Mouse (Mus musculus) MEL (cell line): Measurements from ENCODE around the gene Fut8. TPM values are rescaled to one million over a fixed set of nuclear protein-coding genes. Genes with fewer than 3 reads are reported as not detected.
A peak's percentile ranks its signal among the peaks of the same experiment; 100 is the strongest.

ENCODE experiments used
- DNase-seq: peaks from one replicate; pipeline ENCODE4 v3.0.0; 2011; ENCODE audit warnings: low read depth, low spot score
- H3K27ac ChIP-seq: 2 replicates; pipeline ENCODE4 v1.5.1; 2012; ENCODE audit warnings: low read depth, mild to moderate bottlenecking, control low read depth, low read length, moderate library complexity; ENCODE audit not compliant: control insufficient read depth
- H3K27me3 ChIP-seq, 2 experiments: fragments of 150-350 bp in 1 of 2; sonication (generic) in 1 of 2; 2 replicates each; pipeline ENCODE4 v1.6.1; 2012; ENCODE audit warnings: low read length in 2 of 2, mild to moderate bottlenecking in 2 of 2, improper control_type of control experiment in 1 of 2, moderate library complexity in 1 of 2; ENCODE audit not compliant: insufficient read depth in 2 of 2, control insufficient read depth in 1 of 2
- H3K36me3 ChIP-seq, 2 experiments: 2 replicates each; pipeline ENCODE4 v1.6.1; 2012 to 2014; ENCODE audit warnings: low read length in 2 of 2, improper control_type of control experiment in 1 of 2, inconsistent platforms in 1 of 2, mild to moderate bottlenecking in 1 of 2; ENCODE audit not compliant: insufficient read depth in 2 of 2, control insufficient read depth in 1 of 2
- H3K4me1 ChIP-seq, 2 experiments: fragments of 150-350 bp in 1 of 2; sonication (generic) in 1 of 2; 2 replicates each; pipeline ENCODE4 v1.6.1; 2012; ENCODE audit warnings: low read length in 2 of 2, improper control_type of control experiment in 1 of 2, mild to moderate bottlenecking in 1 of 2; ENCODE audit not compliant: insufficient read depth in 2 of 2, control insufficient read depth in 1 of 2
- H3K4me3 ChIP-seq, 2 experiments: fragments of 150-350 bp in 1 of 2; sonication (generic) in 1 of 2; 2 replicates each; pipeline ENCODE4 v1.5.1; 2012; ENCODE audit warnings: low read depth in 2 of 2, low read length in 2 of 2, mild to moderate bottlenecking in 2 of 2, moderate library complexity in 2 of 2, control low read depth in 1 of 2, improper control_type of control experiment in 1 of 2; ENCODE audit not compliant: control insufficient read depth in 1 of 2, insufficient read depth in 1 of 2
- H3K79me2 ChIP-seq: 2 replicates; pipeline ENCODE4 v1.6.1; 2012; ENCODE audit warnings: mild to moderate bottlenecking, low read length, moderate library complexity; ENCODE audit not compliant: control insufficient read depth, poor library complexity, insufficient read depth
- H3K9ac ChIP-seq: 2 replicates; pipeline ENCODE4 v1.6.1; 2012; ENCODE audit warnings: low read depth, mild to moderate bottlenecking, control low read depth, low read length, moderate library complexity; ENCODE audit not compliant: control insufficient read depth, poor library complexity, severe bottlenecking
- H3K9me3 ChIP-seq: fragments of 150-350 bp; sonication (generic); replicated peaks from 2 replicates; pipeline ENCODE4 v1.6.1; 2012; ENCODE audit warnings: mild to moderate bottlenecking, low read length, improper control_type of control experiment, moderate library complexity; ENCODE audit not compliant: insufficient read depth
- BHLHE40 ChIP-seq: IDR thresholded peaks from 2 replicates; pipeline ENCODE4 v1.6.1; 2012; ENCODE audit warnings: low read depth, mild to moderate bottlenecking, inconsistent platforms, low read length, improper control_type of control experiment, borderline replicate concordance
- CHD2 ChIP-seq: IDR thresholded peaks from 2 replicates; pipeline ENCODE4 v1.6.1; 2011; ENCODE audit warnings: low read length, improper control_type of control experiment
- CTCF ChIP-seq, 3 experiments: IDR thresholded peaks in 2 of 3; conservative IDR thresholded peaks in 1 of 3; 2 replicates each; pipeline ENCODE4 v1.5.1; 2011 to 2012; ENCODE audit warnings: low read length in 3 of 3, low read depth in 2 of 3, mild to moderate bottlenecking in 2 of 3, improper control_type of control experiment in 1 of 3, inconsistent platforms in 1 of 3, mixed read lengths in 1 of 3, moderate library complexity in 1 of 3; ENCODE audit not compliant: control insufficient read depth in 1 of 3, insufficient read depth in 1 of 3, poor library complexity in 1 of 3, severe bottlenecking in 1 of 3
- ELF1 ChIP-seq: IDR thresholded peaks from 2 replicates; pipeline ENCODE4 v1.6.1; 2014; ENCODE audit warnings: low read depth, mild to moderate bottlenecking, inconsistent platforms, low read length, improper control_type of control experiment, moderate library complexity
- EP300 ChIP-seq, 2 experiments: IDR thresholded peaks; 2 replicates each; pipeline ENCODE4 v1.6.1; 2011; ENCODE audit warnings: improper control_type of control experiment in 2 of 2, low read length in 2 of 2, low read depth in 1 of 2, mild to moderate bottlenecking in 1 of 2
- GABPA ChIP-seq: IDR thresholded peaks from 2 replicates; pipeline ENCODE4 v1.6.1; 2012; ENCODE audit warnings: low read depth, mild to moderate bottlenecking, inconsistent platforms, low read length, improper control_type of control experiment, moderate library complexity
- GATA1 ChIP-seq: IDR thresholded peaks from 2 replicates; pipeline ENCODE4 v1.6.1; 2011; ENCODE audit warnings: low read depth, low read length, improper control_type of control experiment
- HCFC1 ChIP-seq: IDR thresholded peaks from 2 replicates; pipeline ENCODE4 v1.6.1; 2012; ENCODE audit warnings: low read depth, mild to moderate bottlenecking, inconsistent platforms, low read length, improper control_type of control experiment, moderate library complexity
- JUND ChIP-seq: IDR thresholded peaks from 2 replicates; pipeline ENCODE4 v1.6.1; 2011; ENCODE audit warnings: low read depth, mild to moderate bottlenecking, improper control_type of control experiment, low read length
- KAT2A ChIP-seq: conservative IDR thresholded peaks from 2 replicates; pipeline ENCODE4 v1.6.1; 2012; ENCODE audit warnings: low read depth, low read length, improper control_type of control experiment, inconsistent platforms
- MEF2A ChIP-seq: IDR thresholded peaks from 2 replicates; pipeline ENCODE4 v1.6.1; 2014; ENCODE audit warnings: low read depth, mild to moderate bottlenecking, inconsistent platforms, low read length, improper control_type of control experiment; ENCODE audit not compliant: poor library complexity, insufficient replicate concordance, severe bottlenecking; ENCODE audit errors: extremely low read depth
- MXI1 ChIP-seq: IDR thresholded peaks from 2 replicates; pipeline ENCODE4 v1.6.1; 2011; ENCODE audit warnings: mild to moderate bottlenecking, low read depth, low read length, improper control_type of control experiment
- MYB ChIP-seq: IDR thresholded peaks from 2 replicates; pipeline ENCODE4 v1.6.1; 2011; ENCODE audit warnings: mild to moderate bottlenecking, low read depth, low read length, improper control_type of control experiment
- MYC ChIP-seq: IDR thresholded peaks from 2 replicates; pipeline ENCODE4 v1.6.1; 2011; ENCODE audit warnings: low read depth, mild to moderate bottlenecking, low read length, improper control_type of control experiment, moderate library complexity
- NELFE ChIP-seq: IDR thresholded peaks from 2 replicates; pipeline ENCODE4 v1.6.1; 2011; ENCODE audit warnings: low read depth, low read length, improper control_type of control experiment
- NRF1 ChIP-seq: IDR thresholded peaks from 2 replicates; pipeline ENCODE4 v1.6.1; 2014; ENCODE audit warnings: low read depth, mild to moderate bottlenecking, inconsistent platforms, low read length, improper control_type of control experiment, moderate library complexity; ENCODE audit not compliant: poor library complexity, insufficient read depth, severe bottlenecking
- POLR2AphosphoS2 ChIP-seq: IDR thresholded peaks from 2 replicates; pipeline ENCODE4 v1.6.1; 2011; ENCODE audit warnings: low read length, improper control_type of control experiment
- POLR2AphosphoS5 ChIP-seq: IDR thresholded peaks from 2 replicates; pipeline ENCODE4 v1.6.1; 2012; ENCODE audit warnings: low read depth, borderline replicate concordance, mild to moderate bottlenecking, inconsistent platforms, low read length, moderate library complexity, mixed read lengths
- RCOR1 ChIP-seq: IDR thresholded peaks from 2 replicates; pipeline ENCODE4 v1.6.1; 2012; ENCODE audit warnings: low read depth, mild to moderate bottlenecking, inconsistent platforms, low read length, improper control_type of control experiment
- SMC3 ChIP-seq: IDR thresholded peaks from 2 replicates; pipeline ENCODE4 v1.6.1; 2011; ENCODE audit warnings: low read depth, low read length, improper control_type of control experiment
- TAL1 ChIP-seq: IDR thresholded peaks from 2 replicates; pipeline ENCODE4 v1.6.1; 2012; ENCODE audit warnings: mild to moderate bottlenecking, inconsistent platforms, low read length, moderate library complexity, mixed read lengths
- TBP ChIP-seq: IDR thresholded peaks from 2 replicates; pipeline ENCODE4 v1.8.0; 2011; ENCODE audit warnings: low read depth, low read length, improper control_type of control experiment
- UBTF ChIP-seq: IDR thresholded peaks from 2 replicates; pipeline ENCODE4 v1.6.1; 2012; ENCODE audit warnings: low read depth, mild to moderate bottlenecking, inconsistent platforms, low read length, improper control_type of control experiment, moderate library complexity, borderline replicate concordance; ENCODE audit not compliant: insufficient read depth
- USF1 ChIP-seq: IDR thresholded peaks from 2 replicates; pipeline ENCODE4 v1.6.1; 2014; ENCODE audit warnings: low read depth, mild to moderate bottlenecking, inconsistent platforms, low read length, improper control_type of control experiment, moderate library complexity
- USF2 ChIP-seq, 2 experiments: IDR thresholded peaks; 2 replicates each; pipeline ENCODE4 v1.6.1; 2011 to 2012; ENCODE audit warnings: improper control_type of control experiment in 2 of 2, low read length in 2 of 2, borderline replicate concordance in 1 of 2, inconsistent platforms in 1 of 2, low read depth in 1 of 2, mild to moderate bottlenecking in 1 of 2; ENCODE audit not compliant: insufficient read depth in 1 of 2
- ZC3H11A ChIP-seq: IDR thresholded peaks from 2 replicates; pipeline ENCODE4 v1.6.1; 2012; ENCODE audit warnings: low read depth, mild to moderate bottlenecking, inconsistent platforms, low read length, improper control_type of control experiment
- ZKSCAN1 ChIP-seq: IDR thresholded peaks from 2 replicates; pipeline ENCODE4 v1.6.1; 2012; ENCODE audit warnings: low read depth, mild to moderate bottlenecking, inconsistent platforms, low read length, improper control_type of control experiment, moderate library complexity
- polyA plus RNA-seq, 2 experiments: library from polyadenylated mRNA; stranded (reverse) in 1 of 2; unstranded in 1 of 2; fragments of >175 nt in 1 of 2; fragments of >200 nt in 1 of 2; gene quantifications; 2 replicates each; pipeline versions ENCODE4 v1.2.1 to v1.2.4; 2012; ENCODE audit warnings: low replicate concordance in 2 of 2, low read depth in 1 of 2; ENCODE audit not compliant: insufficient read length in 2 of 2, insufficient read depth in 1 of 2, missing spikeins in 1 of 2
- total RNA-seq: library from RNA; depleted of rRNA; stranded (reverse); fragments of 300-350 nt; gene quantifications from 2 replicates; pipeline ENCODE4 v1.2.3, GENCODE M21; 2012

Gene Fut8
- total and polyA plus RNA-seq, 3 experiments, result 61.3 to 90.0 (median 73.7) TPM

- Histone ChIP-seq H3K4me1 (peaks cover 2 to 9% of the 10 kb centered on the region in 2 experiments), H3K9me3 (no peaks in the 10 kb centered on the region), H3K9ac (no peak overlapping the region), H3K27me3 (no peaks in the 10 kb centered on the region), H3K27ac (no peak overlapping the region), H3K4me3 (no peak overlapping the region)
- TF ChIP-seq EP300 (IDR thresholded peaks at IDR 0.05; ENCODE audit: low read depth in 1 of 2, low read length in 2 of 2), result peak; percentile 49 to 60; a peak in 2 of 4 replicates
- TF ChIP-seq JUND, result no peak
- no peak for TF ChIP-seq CTCF (IDR thresholded peaks at IDR 0.05 in 2 of 3, conservative IDR thresholded peaks at IDR 0.05 in 1 of 3; ENCODE audit: control insufficient read depth in 1 of 3, insufficient read depth in 1 of 3, low read depth in 2 of 3, low read length in 3 of 3, poor library complexity in 1 of 3, severe bottlenecking in 1 of 3)
- TF ChIP-seq RCOR1, result 0 out of 2 replicates have a peak, but pooled peaks have one; percentile 22
- no peak for TF ChIP-seq MYC
- no peak for TF ChIP-seq HCFC1
- no peak for TF ChIP-seq POLR2AphosphoS2
- TF ChIP-seq ELF1, result no peak
- no peak for TF ChIP-seq UBTF
- no peak for TF ChIP-seq POLR2AphosphoS5
- TF ChIP-seq USF1, result no peak
- TF ChIP-seq NELFE, result no peak
- peak; percentile 68 for TF ChIP-seq GATA1
- no peak for TF ChIP-seq MEF2A
- no peak for TF ChIP-seq TAL1
- TF ChIP-seq TBP, result no peak
- TF ChIP-seq GABPA, result no peak
- TF ChIP-seq SMC3, result no peak
- no peak for TF ChIP-seq KAT2A
- no peak for TF ChIP-seq MYB
- TF ChIP-seq, all 39 proteins: peak for 3
- Histone ChIP-seq H3K36me3 (peaks cover 0 to 19% of the 10 kb centered on the region in 2 experiments; a peak in 2 of 4 replicates), H3K79me2 (peaks cover 2% of the 10 kb centered on the region; the same call in 1 of the 2 replicates)
- DNase-seq, result no peak
Observed at GRCm38 (mm10) chr12:77428165-77428564, 190.2 kb downstream of the Fut8 start.

- Histone ChIP-seq H3K4me1 (peaks cover 2 to 9% of the 10 kb centered on the region in 2 experiments), H3K79me2 (no peaks in the 10 kb centered on the region), H3K27ac (no peak overlapping the region), H3K9ac (no peak overlapping the region), H3K4me3 (no peak overlapping the region), H3K36me3 (peaks cover 0 to 19% of the 10 kb centered on the region in 2 experiments; a peak in 2 of 4 replicates), H3K9me3 (no peaks in the 10 kb centered on the region), H3K27me3 (no peaks in the 10 kb centered on the region)
- DNase-seq, result peak; percentile 57
- TF ChIP-seq POLR2AphosphoS5 (no peak), NRF1 (no peak), MYC (no peak), MXI1 (peak; percentile 24; the same call in 1 of the 2 replicates), MYB (no peak), BHLHE40 (no peak), EP300 (IDR thresholded peaks at IDR 0.05; ENCODE audit: low read depth in 1 of 2, low read length in 2 of 2) (peak in 1 of 2 experiments; percentile 29; a peak in 2 of 4 replicates), GATA1 (peak; percentile 30; the same call in 1 of the 2 replicates), KAT2A (no peak), ZC3H11A (no peak), USF2 (IDR thresholded peaks at IDR 0.05; ENCODE audit: borderline replicate concordance in 1 of 2, insufficient read depth in 1 of 2, low read depth in 1 of 2, low read length in 2 of 2) (no peak), POLR2AphosphoS2 (no peak), NELFE (no peak), ZKSCAN1 (peak; percentile 42; the same call in 1 of the 2 replicates), CTCF (IDR thresholded peaks at IDR 0.05 in 2 of 3, conservative IDR thresholded peaks at IDR 0.05 in 1 of 3; ENCODE audit: control insufficient read depth in 1 of 3, insufficient read depth in 1 of 3, low read depth in 2 of 3, low read length in 3 of 3, poor library complexity in 1 of 3, severe bottlenecking in 1 of 3) (no peak), GABPA (no peak), TAL1 (peak; percentile 43), MEF2A (no peak), USF1 (no peak), CHD2 (no peak), JUND (no peak)
Observed at GRCm38 (mm10) chr12:77429381-77429780, 191.5 kb downstream of the Fut8 start.
